Mouse (Mus musculus): ENCODE measurements at regions not wholly inside any gene's neighbourhood (a gene's known extent, or its start where the extent isn't known, plus 50 kb on each side); places are given as distances from the start of the nearest gene placed in this dataset.

DNA sequence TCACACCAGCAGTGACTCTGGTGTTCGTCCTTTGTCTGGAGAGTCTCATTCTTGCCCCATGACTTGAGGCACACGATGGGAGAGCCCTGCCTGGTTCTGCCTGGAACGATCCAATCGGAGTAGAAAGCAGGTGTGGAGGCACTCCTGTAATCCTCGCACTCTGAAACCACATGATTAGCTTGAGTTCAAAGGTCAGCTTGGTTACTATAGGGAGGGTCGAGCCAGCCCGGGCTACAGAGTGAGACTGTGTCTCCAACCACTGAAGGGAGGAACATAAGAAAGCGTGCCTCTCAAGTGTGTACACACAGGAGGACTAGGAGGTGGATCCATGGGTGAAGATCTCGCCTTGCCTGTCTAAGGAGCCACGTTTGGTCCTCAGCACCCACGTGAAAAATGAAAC lies 504.0 kb downstream of the Vrk1 start:
- no peak for DNase-seq

DNA sequence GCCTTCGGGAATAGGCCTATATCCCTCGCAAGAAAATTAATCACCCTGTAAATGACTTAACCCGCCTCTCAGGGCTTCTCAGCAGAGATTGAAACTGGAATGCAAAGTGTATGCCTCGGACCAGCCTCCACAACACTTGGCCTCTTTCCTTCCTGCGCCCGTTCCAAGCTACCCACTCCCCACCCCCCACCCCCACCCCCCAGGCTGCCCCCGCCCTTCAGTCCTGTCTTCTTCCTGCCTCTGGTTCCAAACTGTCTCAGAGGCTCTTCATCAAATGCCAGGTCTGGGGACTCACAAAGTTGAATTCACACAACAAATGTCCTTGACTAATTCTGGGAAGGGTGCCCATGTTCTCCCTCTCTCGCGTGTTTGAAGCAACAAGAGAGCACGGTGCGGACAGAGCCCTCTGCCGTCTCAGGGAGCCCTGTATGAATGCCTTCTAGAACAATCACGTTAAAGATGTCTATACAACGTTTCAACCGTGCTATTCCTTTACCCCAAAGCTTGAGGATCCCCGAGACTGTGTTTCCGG lies 505.3 kb downstream of the Vrk1 start:
- no peak for DNase-seq

DNA sequence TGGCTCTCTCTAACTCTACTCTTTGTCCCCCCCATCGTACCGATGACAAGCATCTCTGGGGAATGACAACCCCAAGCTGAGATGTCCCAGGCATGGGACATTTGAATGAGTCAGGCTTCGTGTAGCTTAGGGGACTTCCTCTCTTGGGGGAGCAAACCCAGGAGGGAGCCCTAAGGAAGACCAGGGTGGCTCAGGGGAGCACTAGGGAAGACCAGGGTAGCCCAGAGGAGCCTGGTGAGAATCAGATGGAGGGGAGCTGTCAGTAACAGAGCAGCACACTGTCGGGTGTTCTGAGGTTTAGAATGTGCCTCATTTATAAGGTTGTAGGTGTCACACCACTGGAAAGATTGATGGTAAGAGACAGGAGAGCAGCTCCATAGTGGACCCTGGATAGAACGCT lies 509.1 kb downstream of the Vrk1 start:
- no peak for DNase-seq

DNA sequence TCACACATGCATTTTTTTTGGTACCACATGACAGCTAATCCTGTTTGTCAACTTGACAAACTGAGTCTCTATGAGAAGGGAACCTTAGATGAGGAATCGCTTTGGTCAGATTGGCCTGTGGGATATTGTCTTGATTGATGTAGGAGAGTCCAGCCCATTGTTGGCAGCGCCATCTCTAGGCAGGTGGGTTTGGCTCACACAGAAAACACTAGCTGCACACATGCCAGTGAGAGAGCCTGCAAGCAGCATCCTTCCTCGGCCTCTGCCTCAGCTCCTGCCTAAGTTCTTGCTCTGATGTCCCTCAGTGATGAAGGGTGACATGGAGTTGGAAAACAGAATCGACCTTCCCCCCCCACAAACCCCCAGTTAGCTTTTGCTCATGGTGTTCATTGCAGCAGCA lies 514.4 kb downstream of the Vrk1 start:
- DNase-seq, result no peak

DNA sequence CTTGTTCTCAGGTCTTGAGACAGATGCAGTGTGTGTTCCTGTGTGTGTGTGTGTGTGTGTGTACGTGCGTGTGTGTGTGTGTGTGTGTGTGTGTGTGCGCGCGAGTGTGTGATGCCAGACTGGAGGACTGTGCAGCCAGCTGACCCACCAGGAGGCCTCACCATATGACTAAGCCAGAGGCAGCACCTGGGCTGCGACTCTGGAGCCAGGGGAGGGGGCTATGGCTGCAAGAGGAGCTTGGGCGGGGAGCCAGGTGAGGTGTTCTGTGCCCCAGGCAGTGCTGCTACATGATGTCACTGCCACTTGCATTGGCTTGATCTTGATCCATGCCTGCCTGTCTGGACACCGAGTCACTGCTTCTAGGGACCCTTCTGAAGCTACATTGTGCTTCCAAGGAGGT lies 517.1 kb downstream of the Vrk1 start:
- no peak for DNase-seq

DNA sequence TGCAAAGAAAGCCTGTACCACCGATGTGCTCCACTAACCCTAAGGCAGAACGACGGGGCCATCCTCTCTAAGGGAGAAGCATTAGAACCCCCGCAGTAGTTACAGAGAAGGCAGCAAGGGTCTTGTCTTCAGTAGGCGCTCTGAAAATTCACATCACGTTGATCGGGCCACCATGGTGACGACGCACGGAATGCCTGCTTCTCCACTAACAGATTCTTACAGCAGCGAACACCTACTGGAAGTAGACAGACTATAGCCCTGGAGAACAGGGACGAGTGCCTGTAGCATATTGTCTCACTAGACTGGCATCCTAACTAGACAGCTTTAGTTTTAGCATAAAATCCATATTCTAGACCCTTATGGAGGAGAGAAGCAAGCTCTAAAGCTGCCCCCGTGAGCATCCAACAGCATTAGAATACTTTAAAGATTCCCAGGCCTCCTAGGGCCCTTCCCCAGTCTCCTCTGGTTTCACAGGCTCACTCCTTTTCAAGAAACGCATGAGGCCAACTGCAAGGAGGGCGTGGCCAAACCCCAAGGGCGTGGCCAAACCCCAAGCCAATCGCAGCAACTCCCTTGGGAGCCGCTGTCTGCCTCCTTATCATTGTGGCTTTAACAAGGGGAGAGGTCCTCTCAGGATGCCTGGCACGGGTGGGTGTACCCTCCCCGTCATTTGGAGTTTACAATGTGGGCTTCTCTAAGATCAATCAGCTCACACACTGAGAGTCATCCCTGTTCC lies 517.8 kb downstream of the Vrk1 start:
- no peak for DNase-seq

DNA sequence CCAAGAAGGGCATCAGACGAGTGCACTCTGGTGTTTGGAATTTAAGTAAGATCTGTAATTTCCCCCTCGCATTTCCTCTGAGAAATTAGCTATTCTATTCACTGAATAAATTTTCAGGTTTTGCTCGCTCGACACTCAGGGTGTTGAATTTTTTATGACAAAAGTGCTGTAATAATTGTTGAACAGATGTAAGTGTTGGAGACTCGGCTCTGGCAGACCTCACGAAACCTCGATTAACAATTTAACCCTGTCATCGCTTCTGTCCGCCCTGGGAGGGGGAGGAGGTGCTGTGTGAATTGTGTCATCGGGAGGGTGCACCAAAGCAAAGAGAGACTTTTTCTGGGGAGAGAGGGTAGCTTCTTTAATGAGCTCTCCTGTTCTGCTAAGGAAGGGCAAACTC lies 518.5 kb downstream of the Vrk1 start:
- no peak for DNase-seq

DNA sequence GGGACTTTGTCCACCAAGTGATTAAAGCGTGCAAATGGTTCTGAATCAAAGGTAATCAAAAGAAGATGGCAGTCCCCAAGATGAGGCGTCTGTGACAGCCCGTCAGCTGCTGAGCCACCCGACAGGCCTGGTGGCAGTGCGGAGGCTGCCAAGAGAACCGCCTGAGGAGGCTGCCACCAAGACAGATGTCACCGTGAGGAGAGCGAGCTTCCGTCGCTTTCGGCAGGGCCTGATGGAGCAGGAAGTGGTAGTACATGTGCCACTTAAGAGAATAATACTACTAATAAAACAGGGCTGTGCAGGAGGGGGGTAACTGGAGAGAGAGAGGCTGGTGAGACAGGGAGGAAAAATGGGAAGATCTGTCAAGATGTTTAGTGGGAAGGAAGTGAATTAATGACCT lies 519.1 kb downstream of the Vrk1 start:
- no peak for DNase-seq

DNA sequence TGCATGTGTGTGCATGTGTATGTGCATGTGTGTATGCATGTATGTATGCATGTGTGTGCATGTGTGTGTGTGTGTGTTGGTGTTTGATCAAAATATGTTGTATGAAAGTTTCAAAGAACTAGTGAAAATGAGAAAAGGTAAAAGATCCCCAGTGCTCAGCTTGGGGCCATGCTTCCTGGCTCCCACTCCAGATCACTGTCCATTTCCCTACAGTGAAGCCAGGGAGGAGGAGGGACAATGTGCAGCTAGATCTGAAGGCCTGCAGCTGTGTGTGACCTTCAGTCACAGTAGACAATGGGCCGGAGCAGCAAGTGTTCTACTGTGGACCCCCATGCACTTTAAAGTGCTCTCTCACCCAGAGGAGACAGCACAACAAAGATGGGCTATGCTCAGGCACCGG lies 525.1 kb downstream of the Vrk1 start:
- no peak for DNase-seq

DNA sequence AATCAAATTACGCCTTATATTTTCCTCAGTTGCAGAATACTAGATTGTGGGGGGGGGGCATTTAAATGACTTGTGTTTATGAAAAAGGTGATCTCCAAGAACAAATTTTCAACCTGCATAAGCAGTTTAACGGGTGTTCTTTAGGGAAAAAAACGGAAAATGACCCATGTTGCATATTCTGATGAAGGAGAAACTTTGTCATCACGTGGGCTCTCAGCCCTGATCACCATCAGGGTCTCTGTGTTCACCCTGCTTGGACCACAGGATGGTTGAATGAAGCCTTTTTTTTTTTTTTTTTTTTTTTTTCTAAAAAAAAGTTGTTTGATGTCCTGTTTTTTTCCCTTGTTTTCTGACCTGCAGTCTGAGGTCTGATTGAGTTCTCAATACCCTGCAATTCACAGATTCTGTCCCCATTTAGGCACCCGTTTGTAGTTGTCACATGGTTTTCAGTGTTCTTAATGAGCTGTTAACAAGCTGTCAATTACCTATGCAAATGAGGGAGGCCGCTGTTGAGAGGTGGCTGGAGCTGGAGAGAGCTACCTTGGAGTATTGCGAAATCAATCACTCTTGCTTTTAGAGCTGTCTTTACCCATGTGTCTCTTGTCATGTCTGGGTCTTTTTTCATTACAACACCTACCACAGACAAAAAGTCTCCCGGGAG lies 525.7 kb downstream of the Vrk1 start:
- no peak for DNase-seq

DNA sequence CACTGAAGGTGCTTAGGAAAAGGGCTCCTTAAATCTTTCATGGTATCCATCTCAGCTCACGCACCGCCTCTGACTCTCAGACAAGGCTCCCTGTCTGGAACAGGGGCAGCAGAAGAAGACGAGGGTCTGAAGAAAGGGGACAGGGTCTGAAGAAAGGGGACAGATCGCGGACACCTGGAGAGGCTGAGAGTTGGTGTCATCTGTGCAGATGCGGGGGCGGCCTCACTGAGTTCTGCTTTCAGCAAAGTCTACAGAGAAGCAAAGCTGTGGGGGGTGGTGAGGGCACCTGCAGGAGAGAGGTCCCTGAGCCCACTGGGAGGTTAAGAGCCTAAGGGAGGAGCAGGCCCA lies 526.2 kb downstream of the Vrk1 start:
- DNase-seq, result no peak

DNA sequence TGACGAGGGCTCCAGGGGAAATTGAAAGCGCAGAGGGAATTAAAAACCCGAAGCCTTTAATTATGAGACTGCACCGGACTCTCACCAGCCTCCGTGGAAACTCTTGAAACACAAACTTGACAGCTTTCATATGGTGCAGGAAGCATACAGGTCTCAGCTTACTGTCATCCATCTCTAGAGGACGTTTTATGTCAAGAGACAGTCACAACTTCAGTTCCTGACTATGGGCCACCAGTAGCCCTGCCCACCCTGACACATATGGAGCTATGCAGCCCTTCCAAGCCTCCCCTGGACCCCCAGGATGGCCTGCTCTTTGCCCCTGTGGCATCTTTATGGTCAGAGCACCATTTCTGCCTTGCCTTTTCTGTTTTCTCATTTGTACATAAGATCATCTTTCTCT lies 530.0 kb downstream of the Vrk1 start:
- no peak for DNase-seq

DNA sequence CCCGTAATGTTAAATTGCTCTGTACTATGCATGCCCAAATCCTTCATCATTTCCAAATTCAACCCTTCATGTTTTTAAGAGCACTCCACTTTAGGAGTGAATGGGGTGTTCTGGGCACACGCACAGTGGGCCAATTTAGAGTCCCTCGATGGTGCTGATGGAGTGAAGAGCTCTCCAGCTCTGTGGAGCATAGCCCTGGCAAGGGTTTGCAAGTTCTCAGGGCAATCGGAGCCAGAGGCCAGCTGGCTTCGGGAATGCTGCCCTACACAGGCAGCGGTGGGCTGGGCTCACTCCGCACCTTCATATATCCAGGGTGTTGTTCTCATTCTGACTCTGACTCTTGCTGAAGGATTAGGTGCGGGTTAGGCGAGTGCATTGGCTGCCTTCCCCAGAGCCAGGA lies 549.5 kb downstream of the Vrk1 start:
- DNase-seq, result no peak

DNA sequence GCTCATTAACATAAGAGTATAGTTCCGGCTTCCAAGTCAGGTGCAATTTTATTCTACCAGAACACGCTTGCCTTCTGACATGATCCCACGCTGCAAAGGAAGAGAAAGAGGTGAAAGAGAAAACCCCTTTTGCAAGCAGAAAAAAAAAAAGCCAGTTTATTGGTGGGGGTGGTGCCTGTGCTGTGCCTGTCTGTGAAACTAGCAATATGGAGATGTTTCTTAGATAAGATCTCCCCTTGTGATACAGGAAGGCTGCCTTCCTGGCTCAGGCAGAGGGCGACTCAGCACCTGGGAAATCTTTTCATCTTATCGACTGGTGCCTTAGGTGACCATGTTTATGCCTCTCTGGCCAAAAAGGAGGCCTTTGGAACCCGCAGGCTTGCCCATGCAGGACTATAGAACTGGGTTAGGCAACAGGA lies 555.2 kb downstream of the Vrk1 start:
- DNase-seq, result no peak

DNA sequence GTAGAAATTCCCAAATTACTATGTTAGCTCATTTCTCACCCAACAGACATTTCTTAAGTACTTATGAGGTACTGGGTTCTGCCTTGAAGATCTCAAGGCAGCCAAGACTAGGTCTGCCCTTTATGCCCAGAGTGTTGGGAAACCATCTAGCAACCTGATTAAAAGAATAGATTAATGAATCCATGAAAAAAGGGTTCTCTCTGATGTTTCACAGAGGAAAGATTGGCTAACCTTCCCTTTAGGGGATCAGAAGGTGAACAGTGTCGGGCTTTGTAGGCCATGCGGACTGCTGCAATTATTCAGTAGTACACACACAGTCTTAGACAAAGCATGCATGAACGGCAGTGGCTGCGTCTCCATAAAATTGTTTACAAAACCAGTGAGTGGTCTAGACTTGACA lies 556.3 kb downstream of the Vrk1 start:
- no peak for DNase-seq

DNA sequence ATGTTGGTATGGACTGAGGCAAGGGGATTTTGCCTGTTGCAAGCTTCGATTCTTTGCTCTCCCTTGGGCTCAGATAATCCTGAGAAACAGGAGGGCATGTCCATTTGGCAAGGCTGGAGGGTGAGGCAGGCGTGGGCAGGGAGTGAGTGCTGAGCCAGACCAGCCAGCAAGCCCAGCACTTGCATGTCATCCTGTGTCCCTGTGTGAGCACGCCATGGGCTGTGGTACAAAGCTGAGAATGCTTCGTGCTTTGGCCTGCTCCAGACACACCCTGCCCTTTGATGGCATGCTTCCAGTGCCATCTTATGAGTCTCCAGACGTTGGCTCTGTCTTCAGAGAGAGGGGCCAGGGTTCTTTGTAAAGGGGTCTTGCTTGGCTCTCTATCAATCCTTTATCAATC lies 557.1 kb downstream of the Vrk1 start:
- no peak for DNase-seq

DNA sequence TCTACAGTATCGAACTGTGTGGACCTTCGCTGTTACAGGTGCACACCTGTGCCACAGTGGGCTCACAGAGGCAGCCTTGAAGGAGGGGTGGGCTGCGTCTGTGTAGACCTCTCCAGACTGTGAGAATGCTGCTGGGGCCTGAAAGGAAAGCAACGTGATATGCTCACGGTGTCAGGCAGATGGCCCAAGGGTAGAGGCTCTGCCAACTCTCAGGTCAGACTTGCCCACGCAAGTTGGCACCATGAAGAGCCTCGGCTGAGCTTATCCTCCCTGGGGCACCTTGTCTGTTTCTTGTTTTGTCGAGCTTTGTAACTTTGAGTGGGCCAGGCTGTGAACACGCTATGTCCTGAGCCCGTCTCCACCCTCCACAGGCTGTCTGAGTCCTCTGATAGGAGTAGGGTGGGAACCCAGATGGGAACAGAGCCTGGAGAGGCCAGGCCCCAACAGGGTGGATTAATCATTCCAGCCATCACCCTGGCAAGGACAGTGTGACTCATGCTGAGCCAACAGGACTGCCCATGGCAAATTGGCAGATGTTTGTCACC lies 558.6 kb downstream of the Vrk1 start:
- no peak for DNase-seq

DNA sequence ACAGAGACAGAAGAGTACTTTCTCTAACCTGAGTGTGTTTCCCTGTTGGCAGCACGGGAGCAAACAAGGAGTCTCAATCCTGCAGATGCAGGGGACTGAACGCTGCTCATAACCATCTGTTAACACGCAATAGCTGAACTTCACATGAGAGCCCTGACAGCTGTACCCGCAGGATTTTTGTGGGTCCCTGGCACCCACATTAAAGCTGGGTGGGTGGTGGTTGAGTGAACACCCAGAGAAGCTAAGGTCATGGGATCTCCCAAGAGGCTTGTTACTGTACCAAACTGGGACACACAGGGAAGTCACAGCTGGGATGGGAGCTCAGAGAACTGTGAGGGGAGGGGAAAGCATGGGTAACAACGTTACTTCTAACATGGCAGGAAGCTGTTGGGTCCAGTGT lies 562.9 kb downstream of the Vrk1 start:
- no peak for DNase-seq

DNA sequence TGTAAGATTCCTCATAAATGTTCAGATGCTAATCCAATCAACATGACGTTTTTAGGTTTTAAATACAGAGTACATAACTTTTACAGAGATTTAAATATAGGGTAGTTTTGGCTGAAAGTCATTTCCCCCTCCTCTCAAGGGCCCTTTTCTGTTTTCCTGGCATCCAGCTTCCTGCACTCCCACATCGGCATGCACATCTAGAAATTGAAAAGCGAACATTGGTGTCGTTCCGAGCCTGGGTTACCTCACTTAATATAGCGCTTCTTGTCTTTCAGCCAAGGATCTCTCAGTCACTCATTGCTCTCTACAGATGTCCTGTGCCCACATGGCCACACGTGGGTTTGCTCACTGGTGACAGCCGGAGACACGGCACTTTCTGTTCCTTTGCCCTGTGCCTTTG lies 572.7 kb downstream of the Vrk1 start:
- no peak for DNase-seq

DNA sequence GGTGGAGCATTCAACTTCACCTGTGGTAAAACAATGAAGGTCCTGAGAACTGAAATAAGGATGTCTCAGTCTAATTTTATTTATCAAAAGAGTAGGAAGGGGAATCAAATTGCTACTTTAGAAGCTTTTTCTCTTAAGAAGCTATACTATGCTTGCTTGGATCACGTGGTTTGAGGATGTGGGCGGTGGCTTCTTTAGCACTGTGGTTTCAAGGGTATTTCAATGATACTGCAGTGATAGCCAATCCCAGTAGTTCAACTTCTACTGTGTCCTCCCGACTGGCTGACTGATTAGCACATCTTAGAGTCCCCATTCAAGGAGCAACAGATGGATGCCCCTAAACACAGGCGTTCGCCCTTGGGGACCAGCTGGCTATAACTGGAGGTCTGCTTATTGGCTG lies 575.6 kb downstream of the Vrk1 start:
- no peak for DNase-seq

DNA sequence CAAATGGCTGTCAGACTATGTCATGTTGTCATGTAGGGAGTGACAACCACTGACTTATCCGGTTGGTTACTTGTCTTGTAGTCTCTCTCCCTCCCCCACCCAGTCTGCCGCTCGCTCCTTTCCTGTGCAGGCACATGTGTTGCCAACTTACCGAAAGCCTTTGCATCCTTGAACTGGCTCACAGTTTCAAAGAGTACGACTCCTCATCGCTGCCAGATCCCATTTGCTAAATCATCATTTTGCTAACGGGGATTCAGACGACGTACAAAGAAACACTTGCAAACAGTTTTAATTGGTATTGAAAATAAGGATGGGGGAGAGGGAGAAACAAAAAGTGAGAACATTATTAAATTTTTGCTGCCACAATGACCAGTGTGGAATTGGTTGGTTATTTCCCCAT lies 582.7 kb downstream of the Vrk1 start:
- DNase-seq, result no peak

DNA sequence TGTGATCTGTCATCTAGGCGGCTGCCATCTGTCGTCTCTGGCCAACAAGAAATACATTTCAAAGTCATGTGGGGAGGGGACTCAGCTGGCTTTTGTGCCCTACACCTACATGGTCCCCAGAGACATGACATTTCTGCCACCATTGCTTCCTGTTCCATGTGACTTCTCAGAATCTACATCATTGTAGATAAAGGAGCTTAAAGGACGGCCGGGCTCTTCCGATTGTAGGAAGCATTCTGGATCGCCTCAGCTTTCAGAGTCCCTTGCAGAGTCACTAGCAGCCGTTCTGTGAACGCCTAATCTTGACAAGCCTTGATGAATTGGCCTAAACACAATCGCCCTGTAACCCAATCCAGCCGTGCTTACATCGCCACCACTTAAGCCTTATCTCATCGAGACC lies 587.6 kb downstream of the Vrk1 start:
- no peak for DNase-seq

DNA sequence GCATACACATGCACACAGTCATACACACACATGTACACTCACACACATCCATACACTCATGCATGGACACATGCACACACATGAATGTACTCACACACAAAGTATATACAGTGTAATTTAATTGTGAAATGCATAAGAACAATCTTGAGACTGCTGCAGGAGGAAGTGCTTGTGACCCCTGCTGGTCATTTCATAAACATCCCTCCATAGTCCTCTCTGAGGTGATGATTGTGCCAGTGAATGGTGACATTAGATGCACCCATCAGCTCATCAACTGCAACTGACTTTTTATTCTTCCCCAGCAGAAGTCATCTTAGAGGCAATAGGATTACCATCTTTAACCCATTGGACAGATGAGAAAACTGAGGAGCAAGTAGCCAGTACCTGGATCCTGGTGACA lies 597.2 kb downstream of the Vrk1 start:
- no peak for DNase-seq

DNA sequence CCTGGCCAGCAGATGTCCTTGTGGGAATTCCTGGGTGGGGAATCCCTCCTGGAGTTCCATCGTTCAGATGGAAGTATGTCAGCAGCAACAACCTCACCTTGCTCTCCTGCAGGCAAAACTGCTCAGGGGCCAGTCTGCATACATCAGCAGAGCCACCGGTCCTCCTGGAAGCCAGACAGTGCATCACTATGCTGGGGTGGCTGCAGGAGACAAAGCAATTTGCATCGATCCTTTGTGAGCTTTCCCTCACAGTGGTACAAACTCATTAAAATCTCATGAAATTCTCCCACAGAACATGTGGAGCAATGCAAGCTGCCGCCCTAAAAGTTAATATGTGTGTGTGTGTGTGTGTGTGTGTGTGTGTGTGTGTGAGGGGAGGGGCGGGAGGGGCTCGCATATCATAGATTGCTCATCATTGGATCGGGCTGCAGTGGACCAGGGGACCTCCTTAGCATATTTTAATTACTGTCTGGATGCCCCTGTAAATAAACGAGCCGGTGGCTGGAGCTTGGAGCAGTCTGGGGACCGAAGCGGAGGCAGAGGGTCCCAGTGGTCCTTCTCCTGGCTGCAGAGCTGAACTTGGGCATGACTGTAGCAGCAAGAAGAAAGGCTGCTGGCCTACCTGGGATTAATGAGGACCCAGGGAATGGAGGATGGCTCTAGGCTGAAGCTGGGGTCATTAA lies 597.8 kb downstream of the Vrk1 start:
- DNase-seq, result no peak

Data from lung, postnatal 14 days (tissue).